Comparison of ENCODE assay signal across 9 mouse cellular contexts in genomic region chr12:12401504-12401903, GRCm38 (mm10).
A peak's percentile ranks its signal among the peaks of the same experiment; 100 is the strongest.
DNase-seq lines count a peak whose midpoint lies in the region; ATAC-seq and TF ChIP-seq lines count a peak whose summit lies in the region.
"Had no signal": no experiment of that assay in that cellular context is flagged by ENCODE, and none has a peak within 500 bp of the region (broad histone marks: within the 10 kb centered on the region; RNA-seq: fewer than 3 reads in every experiment).

No protein-coding gene starts in this region.

- TF ChIP-seq POLR2A in brain, embryonic 14.5 days (IDR thresholded peaks at IDR 0.05; ENCODE audit: borderline replicate concordance, extremely low read depth, insufficient read depth, insufficient read length, poor library complexity, severe bottlenecking), result no peak

- peak overlapping the region; percentile 47 for H3K4me2 ChIP-seq in heart, embryonic 12.5 days
- peak overlapping the region; percentile 46 for H3K4me2 ChIP-seq in stomach, embryonic 14.5 days (replicated peaks; ENCODE audit: low read depth, low read length)

- no peak overlapping the region for H3K9ac ChIP-seq in heart, embryonic 12.5 days
- no peak overlapping the region for H3K9ac ChIP-seq in stomach, embryonic 14.5 days (replicated peaks; ENCODE audit: low read depth, low read length)

- H3K4me1 ChIP-seq in heart, embryonic 12.5 days (replicated peaks), result peaks cover 25% of the 10 kb centered on the region
- peaks cover 12% of the 10 kb centered on the region for H3K4me1 ChIP-seq in stomach, embryonic 14.5 days (ENCODE audit: control insufficient read depth, insufficient read depth, low read length)

- H3K27ac ChIP-seq in heart, embryonic 12.5 days (ENCODE audit: poor library complexity, severe bottlenecking), result peak overlapping the region; percentile 65; the same call in 1 of the 2 replicates
- peak overlapping the region; percentile 30; the same call in 1 of the 2 replicates for H3K27ac ChIP-seq in stomach, embryonic 14.5 days (ENCODE audit: low read length)

- DNase-seq in kidney, adult 9 months, result peak; percentile 11
- no peak for DNase-seq in kidney, adult 8-10 months
- DNase-seq in brain, embryonic 14.5 days (ENCODE audit: low read depth), result peak; percentile 79
- DNase-seq in kidney, postnatal 36 days, result peak; percentile 1 to 29
- DNase-seq in urinary bladder, adult 18-20 months (ENCODE audit: low spot score in 2 of 2), result no peak
- no peak for DNase-seq in gastrocnemius, adult 8-10 months (ENCODE audit: low spot score in 2 of 2)

- peak overlapping the region; percentile 8; the same call in 1 of the 2 replicates for H3K4me3 ChIP-seq in heart, embryonic 12.5 days
- peak overlapping the region; percentile 9; the same call in 1 of the 2 replicates for H3K4me3 ChIP-seq in stomach, embryonic 14.5 days (ENCODE audit: low read depth, low read length)

- no peak for TF ChIP-seq CTCF in brain, embryonic 14.5 days (IDR thresholded peaks at IDR 0.05; ENCODE audit: borderline replicate concordance, extremely low read depth, insufficient read depth, insufficient read length)

- no peaks in the 10 kb centered on the region for H3K36me3 ChIP-seq in heart, embryonic 12.5 days
- H3K36me3 ChIP-seq in stomach, embryonic 14.5 days (ENCODE audit: control insufficient read depth, insufficient read depth, low read length), result no peaks in the 10 kb centered on the region

- WGBS in heart, embryonic 12.5 days, result 30% methylated on average over 15 of the region's 15 CpGs
- WGBS in stomach, embryonic 14.5 days, result 14% methylated on average over 15 of the region's 15 CpGs

- H3K27me3 ChIP-seq in heart, embryonic 12.5 days (replicated peaks), result no peaks in the 10 kb centered on the region
- H3K27me3 ChIP-seq in stomach, embryonic 14.5 days (ENCODE audit: control insufficient read depth, insufficient read depth, low read length), result no peaks in the 10 kb centered on the region

- no peaks in the 10 kb centered on the region for H3K9me3 ChIP-seq in heart, embryonic 12.5 days (replicated peaks)
- no peaks in the 10 kb centered on the region for H3K9me3 ChIP-seq in stomach, embryonic 14.5 days (ENCODE audit: control insufficient read depth, low read depth, low read length)

- ATAC-seq in heart, embryonic 12.5 days (ENCODE audit: insufficient number of reproducible peaks, low FRiP score), result peak; percentile 39; the same call in 1 of the 2 replicates
- ATAC-seq in stomach, embryonic 14.5 days (ENCODE audit: insufficient number of reproducible peaks, insufficient read depth, low FRiP score, low read depth), result peak; percentile 20; the same call in 1 of the 2 replicates
- ATAC-seq: Patski had no signal

Comparison
In these comparisons a context has a peak if more than half of its experiments do, and no peak if none do; other contexts are left out.
1. DNase-seq: peak in kidney, adult 9 months (single experiment), brain, embryonic 14.5 days (single experiment) and kidney, postnatal 36 days (2 of 2); none in kidney, adult 8-10 months (0 of 2), urinary bladder, adult 18-20 months (0 of 2) and gastrocnemius, adult 8-10 months (0 of 2).